Mouse (Mus musculus) erythroblast, embryonic 14.5 days (primary cell): Measurements from ENCODE around the gene Slc38a11. TPM values are rescaled to one million over a fixed set of nuclear protein-coding genes. Genes with fewer than 3 reads are reported as not detected.

ENCODE experiments used
- H3K27me3 ChIP-seq: 2 replicates; pipeline ENCODE4 v1.6.1; 2012; ENCODE audit warnings: inconsistent platforms; ENCODE audit not compliant: control insufficient read depth
- H3K36me3 ChIP-seq: 2 replicates; pipeline ENCODE4 v1.6.1; 2012; ENCODE audit warnings: mild to moderate bottlenecking, inconsistent platforms; ENCODE audit not compliant: control insufficient read depth
- H3K4me1 ChIP-seq: 2 replicates; pipeline ENCODE4 v1.6.1; 2012; ENCODE audit warnings: inconsistent platforms; ENCODE audit not compliant: control insufficient read depth
- H3K4me3 ChIP-seq: replicated peaks from 2 replicates; pipeline ENCODE3; 2012; ENCODE audit warnings: moderate library complexity, mild to moderate bottlenecking, inconsistent platforms
- H3K9me3 ChIP-seq: 2 replicates; pipeline ENCODE4 v1.6.1; 2012; ENCODE audit warnings: low read length, inconsistent platforms, mixed read lengths; ENCODE audit not compliant: control insufficient read depth
- GATA1 ChIP-seq: IDR thresholded peaks from 2 replicates; pipeline ENCODE4 v1.6.1; 2012; ENCODE audit warnings: low read length, inconsistent platforms, mixed read lengths
- TAL1 ChIP-seq: IDR thresholded peaks from 3 replicates; pipeline ENCODE4 v1.6.1; 2012; ENCODE audit warnings: low read length, inconsistent platforms, mixed read lengths
- polyA plus RNA-seq: library from polyadenylated mRNA; stranded (reverse); fragments of >175 nt; gene quantifications from 2 replicates; pipeline ENCODE4 v1.2.3, GENCODE M21; 2012

The Slc38a11 gene
- polyA plus RNA-seq, 1 experiment = not detected

GRCm38 (mm10) chr2:65268731-65269130 lies 95.1 kb downstream of the Slc38a11 start:
- H3K4me3 ChIP-seq = no peak overlapping the region
- no peaks in the 10 kb centered on the region for H3K4me1 ChIP-seq
- no peaks in the 10 kb centered on the region for H3K36me3 ChIP-seq
- H3K9me3 ChIP-seq = no peaks in the 10 kb centered on the region
- no peaks in the 10 kb centered on the region for H3K27me3 ChIP-seq
- no peak for TF ChIP-seq GATA1
- no peak for TF ChIP-seq TAL1

- Histone ChIP-seq H3K4me1 (no peaks in the 10 kb centered on the region), H3K27me3 (no peaks in the 10 kb centered on the region), H3K9me3 (no peaks in the 10 kb centered on the region), H3K36me3 (no peaks in the 10 kb centered on the region), H3K4me3 (no peak overlapping the region)
- no peak for TF ChIP-seq TAL1
- no peak for TF ChIP-seq GATA1
Measured at GRCm38 (mm10) chr2:65267834-65268233, 96.0 kb downstream of the Slc38a11 start.

- no peaks in the 10 kb centered on the region for H3K27me3 ChIP-seq
- H3K36me3 ChIP-seq = no peaks in the 10 kb centered on the region
- H3K4me3 ChIP-seq = no peak overlapping the region
- TF ChIP-seq TAL1 (no peak), GATA1 (no peak)
- no peaks in the 10 kb centered on the region for H3K9me3 ChIP-seq
- no peaks in the 10 kb centered on the region for H3K4me1 ChIP-seq
Measured at GRCm38 (mm10) chr2:65266576-65267299, 97.1 kb downstream of the Slc38a11 start.

Other genes with a start within 250 kb of the Slc38a11 start
- gene Cobll1, start 124.6 kb downstream of the Slc38a11 start, polyA plus RNA-seq = not detected in 2 replicates
- not detected in 2 replicates for gene Scn3a, start 203.6 kb upstream of the Slc38a11 start, polyA plus RNA-seq